Mouse (Mus musculus): ENCODE measurements around the gene Mbl1.

DNA sequence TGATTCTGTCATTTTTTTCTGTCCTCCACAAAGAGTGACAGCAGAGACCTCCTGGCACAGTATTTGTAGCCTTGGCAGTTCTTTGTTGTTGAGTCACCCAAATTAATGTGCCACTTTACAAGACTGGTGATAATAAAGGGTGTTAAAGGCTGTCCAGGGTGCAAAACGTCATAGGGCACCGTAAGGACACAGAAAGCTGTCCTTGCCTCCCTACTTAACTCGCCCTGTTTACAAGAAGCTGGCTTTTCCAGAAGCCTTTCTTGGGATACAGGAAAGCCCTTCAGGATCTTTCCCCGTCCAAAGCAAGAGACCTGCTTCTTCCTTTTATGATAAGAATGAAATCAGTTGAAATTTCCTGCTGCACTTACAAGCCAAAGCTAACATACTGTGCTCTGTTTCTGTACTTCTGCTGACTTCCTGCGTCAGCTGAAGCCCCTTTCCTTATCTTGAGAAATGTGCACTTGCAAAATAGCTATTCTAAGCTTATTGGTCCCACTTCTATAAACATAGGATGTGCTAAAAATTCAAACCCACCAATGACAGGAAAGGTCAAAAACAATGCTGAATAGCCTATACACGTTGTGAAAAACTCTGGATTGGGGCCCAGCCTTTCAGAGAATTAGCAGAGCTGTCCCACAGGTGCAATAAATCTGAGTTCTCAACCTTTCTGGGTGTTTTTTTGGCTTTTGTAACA lies 46.9 kb downstream of the Mbl1 start:
- TF ChIP-seq CTCF (IDR thresholded peaks at IDR 0.05; ENCODE audit: control insufficient read depth, insufficient read depth, insufficient read length) = no peak
- no peak for TF ChIP-seq MYOG (IDR thresholded peaks at IDR 0.05; ENCODE audit: control insufficient read depth, extremely low read depth, insufficient read length)
- no peak for TF ChIP-seq CEBPB (IDR thresholded peaks at IDR 0.05; ENCODE audit: low read depth)
- TF ChIP-seq FOSL1 (IDR thresholded peaks at IDR 0.05; ENCODE audit: insufficient read depth, low read length, poor library complexity, severe bottlenecking) = no peak
- no peak for TF ChIP-seq MAX (IDR thresholded peaks at IDR 0.05)
- no peak for TF ChIP-seq MYOD1 (IDR thresholded peaks at IDR 0.05; ENCODE audit: control insufficient read depth, insufficient read length, low read depth)
- no peak for TF ChIP-seq USF1 (IDR thresholded peaks at IDR 0.05; ENCODE audit: low read depth)

Measured in C2C12 (cell line).